Mouse (Mus musculus) monocyte, adult 59 days (primary cell): ENCODE data around the gene Olfr149. TPM values are rescaled to one million over a fixed set of nuclear protein-coding genes. Genes with fewer than 3 reads are reported as not detected.

Experiments
- total RNA-seq, 2 experiments: library from RNA; stranded (reverse); gene quantifications; one replicate each; pipeline ENCODE4 v1.2.4; 2023

Olfr149 gene
- not detected for total RNA-seq

GRCm38 (mm10) chr9:39707017-39707416 lies at the start of gene Olfr149:
Gene Olfr149, minus strand, starts transcription at chr9:39707117.

DNA sequence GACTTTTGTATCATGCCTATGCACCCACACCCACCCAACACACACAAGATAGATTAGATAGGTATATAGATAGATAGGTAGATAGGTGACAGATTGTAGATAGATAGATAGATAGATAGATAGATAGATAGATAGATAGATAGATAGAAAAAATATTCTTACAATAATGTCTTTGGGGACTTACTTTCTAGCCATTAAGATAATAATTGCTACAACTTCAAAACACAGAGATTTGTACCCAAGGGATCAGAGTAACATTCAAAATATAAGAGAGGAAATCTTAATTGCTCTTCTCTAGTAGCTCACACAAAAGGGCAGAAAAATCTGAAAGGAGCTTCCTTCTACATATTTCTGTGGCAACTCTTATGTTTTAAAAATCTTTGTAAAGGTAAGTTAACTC lies 39.0 kb upstream of the Olfr149 start, which contains the start of gene Olfr967:
Olfr967 (plus strand) TSS at position 301 of the 400 bp plus-strand sequence.

GRCm38 (mm10) chr9:39730678-39731077 lies 23.8 kb upstream of the Olfr149 start, which contains the start of gene Olfr150:
Gene Olfr150, plus strand, starts transcription at chr9:39730978.

DNA sequence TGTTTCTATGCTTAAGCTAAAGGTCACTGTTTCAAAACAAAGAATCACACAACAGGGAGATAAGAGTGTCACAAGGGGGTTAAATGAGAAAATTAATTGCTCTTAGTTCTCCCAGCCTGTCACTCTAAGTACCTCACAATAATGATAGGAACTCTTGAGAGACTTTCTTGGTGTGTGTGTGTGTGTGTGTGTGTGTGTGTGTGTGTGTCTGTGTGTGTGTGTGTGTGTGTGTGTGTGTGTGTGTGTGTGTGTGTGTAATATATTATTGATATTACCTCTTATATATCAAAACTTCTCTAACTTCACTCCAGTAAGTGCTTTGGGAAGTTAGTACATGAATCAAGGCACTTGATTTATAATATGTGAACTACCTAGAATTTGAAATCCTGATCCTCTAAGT lies 4.1 kb upstream of the Olfr149 start, which contains the start of gene Olfr965:
Olfr965 (plus strand) TSS at position 301 of the 400 bp plus-strand sequence.

GRCm38 (mm10) chr9:39666905-39667304 lies 40.0 kb downstream of the Olfr149 start, which contains the start of gene Olfr963:
Gene Olfr963, plus strand, starts transcription at chr9:39667205.

Other genes with a start within 250 kb of the Olfr149 start
- not detected for gene Olfr955, start 235.2 kb downstream of the Olfr149 start, total RNA-seq
- gene Olfr44, start 213.1 kb downstream of the Olfr149 start, total RNA-seq = not detected
- gene Olfr957, start 191.3 kb downstream of the Olfr149 start, total RNA-seq = not detected
- not detected for gene Olfr958, start 153.1 kb downstream of the Olfr149 start, total RNA-seq
- not detected for gene Olfr959, start 131.5 kb downstream of the Olfr149 start, total RNA-seq
- not detected for gene AW551984, start 102.7 kb downstream of the Olfr149 start, total RNA-seq
- not detected for gene Olfr148, start 96.5 kb downstream of the Olfr149 start, total RNA-seq
- not detected for gene Olfr960, start 85.7 kb downstream of the Olfr149 start, total RNA-seq
- not detected for gene Olfr961, start 62.0 kb downstream of the Olfr149 start, total RNA-seq
- not detected for gene Olfr963, start 39.9 kb downstream of the Olfr149 start, total RNA-seq
- not detected for gene Olfr965, start 4.2 kb upstream of the Olfr149 start, total RNA-seq
- not detected for gene Olfr150, start 23.9 kb upstream of the Olfr149 start, total RNA-seq
- gene Olfr967, start 39.1 kb upstream of the Olfr149 start, total RNA-seq = not detected
- not detected for gene Olfr968, start 76.1 kb upstream of the Olfr149 start, total RNA-seq
- gene Olfr969, start 83.8 kb upstream of the Olfr149 start, total RNA-seq = not detected
- gene Olfr970, start 101.7 kb upstream of the Olfr149 start, total RNA-seq = not detected
- gene Olfr971, start 129.8 kb upstream of the Olfr149 start, total RNA-seq = not detected
- not detected for gene Olfr972, start 159.3 kb upstream of the Olfr149 start, total RNA-seq
- not detected for gene Olfr229, start 200.2 kb upstream of the Olfr149 start, total RNA-seq
- gene Olfr974, start 230.4 kb upstream of the Olfr149 start, total RNA-seq = not detected
- not detected for gene Olfr975, start 244.9 kb upstream of the Olfr149 start, total RNA-seq